Mouse (Mus musculus) embryonic fibroblast, embryonic 13.5 days (primary cell): ENCODE data around the gene Ifrd1.
"Not testable (repeated sequence)": the region's sequence is repeated elsewhere in the genome, so short reads cannot be mapped to it uniquely, and the experiment has no call there.

Source experiments
- CTCF ChIP-seq: IDR thresholded peaks from 2 replicates; pipeline ENCODE4 v1.5.1; 2011; ENCODE audit warnings: mild to moderate bottlenecking, control low read depth, low read length, moderate library complexity, borderline replicate concordance; ENCODE audit not compliant: insufficient read depth
- POLR2A ChIP-seq: IDR thresholded peaks from 2 replicates; pipeline ENCODE4 v1.6.1; 2011; ENCODE audit warnings: low read depth, mild to moderate bottlenecking, control low read depth, low read length, moderate library complexity

DNA sequence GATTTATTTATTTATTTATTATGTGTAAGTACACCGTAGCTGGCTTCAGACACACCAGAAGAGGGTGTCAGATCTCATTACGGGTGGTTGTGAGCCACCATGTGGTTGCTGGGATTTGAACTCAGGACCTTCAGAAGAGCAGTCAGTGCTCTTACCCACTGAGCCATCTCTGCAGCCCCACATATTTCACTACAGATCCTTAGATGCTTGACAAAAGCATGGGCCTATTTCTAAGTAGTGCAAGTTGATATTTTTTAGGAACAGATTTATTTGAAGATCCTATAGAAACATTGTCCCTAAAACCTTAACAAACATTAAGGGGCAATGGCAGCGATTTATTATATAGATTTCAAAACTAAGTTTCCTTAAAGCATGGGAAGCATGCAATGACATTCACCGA lies 7.0 kb upstream of the Ifrd1 start:
- TF ChIP-seq CTCF, POLR2A: not testable (repeated sequence)
